Mouse (Mus musculus): ENCODE results near the gene Rpn2.

The Rpn2 gene

GRCm38 (mm10) chr2:157278717-157279415, at the start of gene Rpn2:
Rpn2 (plus strand) TSS chr2:157279017.
- peak; percentile 95 for DNase-seq

- DNase-seq = no peak
These were observed 42.9 kb upstream of the Rpn2 start for GRCm38 (mm10) chr2:157235946-157236345.

- DNase-seq = no peak
These were observed 33.8 kb upstream of the Rpn2 start for GRCm38 (mm10) chr2:157245001-157245400.

- no peak for DNase-seq
These were observed 33.2 kb upstream of the Rpn2 start for GRCm38 (mm10) chr2:157245603-157246002.

- DNase-seq = no peak
These were observed 30.7 kb upstream of the Rpn2 start for GRCm38 (mm10) chr2:157248111-157248510.

- DNase-seq = no peak
These were observed 19.1 kb upstream of the Rpn2 start for GRCm38 (mm10) chr2:157259720-157260119.

- DNase-seq = no peak
These were observed 16.9 kb upstream of the Rpn2 start for GRCm38 (mm10) chr2:157261930-157262329.

GRCm38 (mm10) chr2:157262506-157262905, 16.3 kb upstream of the Rpn2 start:
- DNase-seq = no peak

- no peak for DNase-seq
These were observed 15.7 kb upstream of the Rpn2 start for GRCm38 (mm10) chr2:157263101-157263500.

- no peak for DNase-seq
These were observed 15.0 kb upstream of the Rpn2 start for GRCm38 (mm10) chr2:157263832-157264231.

- DNase-seq = peak; percentile 66
These were observed 591 bp downstream of the Rpn2 start, which contains the start of gene Mroh8 for GRCm38 (mm10) chr2:157279416-157279800. Mroh8 (minus strand) TSS chr2:157279549.

- no peak for DNase-seq
These were observed 4.5 kb downstream of the Rpn2 start for GRCm38 (mm10) chr2:157283321-157283720.

- DNase-seq = peak; percentile 61
These were observed 8.7 kb downstream of the Rpn2 start for GRCm38 (mm10) chr2:157287542-157287941.

- DNase-seq = no peak
These were observed 10.2 kb downstream of the Rpn2 start for GRCm38 (mm10) chr2:157288996-157289395.

GRCm38 (mm10) chr2:157292093-157292492, 13.3 kb downstream of the Rpn2 start:
- peak; percentile 60 for DNase-seq

- DNase-seq = no peak
These were observed 17.4 kb downstream of the Rpn2 start for GRCm38 (mm10) chr2:157296105-157296689.

GRCm38 (mm10) chr2:157300051-157300450, 21.2 kb downstream of the Rpn2 start:
- DNase-seq = no peak

GRCm38 (mm10) chr2:157303096-157303495, 24.3 kb downstream of the Rpn2 start:
- peak; percentile 20 for DNase-seq

GRCm38 (mm10) chr2:157306091-157307032, 27.5 kb downstream of the Rpn2 start:
- DNase-seq = no peak

GRCm38 (mm10) chr2:157307715-157308265, 29.0 kb downstream of the Rpn2 start:
- DNase-seq = no peak

GRCm38 (mm10) chr2:157308273-157308917, 29.6 kb downstream of the Rpn2 start:
- no peak for DNase-seq

GRCm38 (mm10) chr2:157309611-157310010, 30.8 kb downstream of the Rpn2 start:
- DNase-seq = no peak
